Mouse (Mus musculus) testis, adult 2 months (tissue): ENCODE measurements around the gene Aacs.

Experiments
- CTCF ChIP-seq: fragments of 200-500 bp; IDR thresholded peaks from 2 replicates; pipeline ENCODE4 v1.5.1; 2012; ENCODE audit warnings: low read depth, mild to moderate bottlenecking, inconsistent platforms, low read length, moderate library complexity; ENCODE audit not compliant: control insufficient read depth, insufficient read depth, insufficient replicate concordance
- POLR2A ChIP-seq: fragments of 200-500 bp; IDR thresholded peaks from 2 replicates; pipeline ENCODE4 v1.6.1; 2012; ENCODE audit warnings: low read depth, mild to moderate bottlenecking, inconsistent platforms, low read length, moderate library complexity; ENCODE audit not compliant: control insufficient read depth

DNA sequence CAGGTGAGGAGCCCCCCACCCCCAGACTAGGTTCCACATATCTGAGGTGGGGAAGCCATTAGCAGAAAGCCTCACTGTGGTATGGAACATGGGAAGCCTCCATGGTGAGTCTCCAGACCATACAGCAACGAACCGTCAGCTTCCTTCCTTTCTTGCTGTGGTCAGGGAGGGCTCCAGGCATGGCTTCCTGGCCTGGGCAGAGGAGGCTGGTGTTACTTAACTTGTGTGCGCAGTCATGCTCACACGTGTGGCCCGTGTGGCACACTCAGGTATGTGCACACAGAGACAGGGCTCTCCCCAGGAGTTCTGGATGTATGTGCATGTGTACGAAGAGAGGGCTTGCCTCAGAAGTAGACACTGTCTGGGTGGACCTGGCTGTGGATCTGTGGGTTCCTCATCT is 28.0 kb downstream of the Aacs start:
- TF ChIP-seq CTCF (no peak), POLR2A (no peak)
